Mouse (Mus musculus) C2C12 (cell line): ENCODE measurements at regions not wholly inside any gene's neighbourhood (a gene's known extent, or its start where the extent isn't known, plus 50 kb on each side); places are given as distances from the start of the nearest gene placed in this dataset.

Source experiments
- H3K27me3 ChIP-seq: one replicate; pipeline ENCODE4 v1.6.1; 2011; ENCODE audit not compliant: control insufficient read depth, insufficient read depth, insufficient read length
- H3K36me3 ChIP-seq: one replicate; pipeline ENCODE4 v1.6.1; 2011; ENCODE audit not compliant: control insufficient read depth, insufficient read depth
- H3K4me3 ChIP-seq: one replicate; pipeline ENCODE4 v1.5.1; 2011; ENCODE audit warnings: mild to moderate bottlenecking, control low read depth; ENCODE audit not compliant: poor library complexity, insufficient read depth, severe bottlenecking
- H3K79me2 ChIP-seq: one replicate; pipeline ENCODE4 v1.6.1; 2011; ENCODE audit not compliant: control insufficient read depth, insufficient read depth
- H3K79me3 ChIP-seq: one replicate; pipeline ENCODE4 v1.6.1; 2011; ENCODE audit warnings: low read depth, control low read depth
- H3ac ChIP-seq: one replicate; pipeline ENCODE3; 2011; ENCODE audit warnings: low read depth; ENCODE audit not compliant: control insufficient read depth, insufficient read length
- CEBPB ChIP-seq: IDR thresholded peaks from one replicate; pipeline ENCODE4 v1.6.1; 2011; ENCODE audit warnings: low read depth, mild to moderate bottlenecking, control low read depth, moderate library complexity
- CTCF ChIP-seq: IDR thresholded peaks from one replicate; pipeline ENCODE4 v1.5.1; 2011; ENCODE audit not compliant: control insufficient read depth, insufficient read depth, insufficient read length
- FOSL1 ChIP-seq: IDR thresholded peaks from one replicate; pipeline ENCODE4 v1.8.0; 2011; ENCODE audit warnings: mild to moderate bottlenecking, low read length; ENCODE audit not compliant: poor library complexity, insufficient read depth, severe bottlenecking
- MAX ChIP-seq: IDR thresholded peaks from one replicate; pipeline ENCODE4 v1.6.1; 2011; ENCODE audit warnings: mild to moderate bottlenecking, control low read depth
- MYOD1 ChIP-seq: IDR thresholded peaks from one replicate; pipeline ENCODE4 v1.6.1; 2011; ENCODE audit warnings: low read depth; ENCODE audit not compliant: control insufficient read depth, insufficient read length
- MYOG ChIP-seq: IDR thresholded peaks from one replicate; pipeline ENCODE4 v1.6.1; 2011; ENCODE audit not compliant: control insufficient read depth, insufficient read length; ENCODE audit errors: extremely low read depth
- USF1 ChIP-seq: IDR thresholded peaks from one replicate; pipeline ENCODE4 v1.6.1; 2011; ENCODE audit warnings: low read depth, mild to moderate bottlenecking, control low read depth, moderate library complexity

DNA sequence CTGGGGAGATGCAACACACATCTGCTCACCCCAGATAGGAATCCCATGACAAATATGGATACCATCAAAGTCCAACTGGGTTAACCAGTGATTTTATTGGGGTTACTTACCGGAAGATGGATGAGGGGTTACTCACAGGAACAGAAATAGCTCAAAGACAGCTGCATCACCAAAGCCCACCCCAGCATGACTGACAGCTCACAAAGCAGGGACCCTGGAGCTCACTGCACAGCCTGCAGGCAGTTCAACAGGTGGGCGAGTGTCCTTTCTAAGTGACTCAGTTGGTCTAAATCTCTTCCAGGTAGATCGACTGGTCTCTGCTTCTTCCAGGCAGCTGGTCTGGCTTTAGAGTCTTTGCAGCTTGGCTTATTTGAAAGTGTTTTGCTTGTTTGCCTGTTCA lies 114.2 kb downstream of the Bdh1 start:
- no peak for TF ChIP-seq MYOD1
- TF ChIP-seq USF1 = no peak
- TF ChIP-seq CEBPB = no peak
- TF ChIP-seq FOSL1 = no peak
- TF ChIP-seq MAX = no peak
- TF ChIP-seq MYOG = no peak
- no peak for TF ChIP-seq CTCF
- Histone ChIP-seq H3K79me2 (no peaks in the 10 kb centered on the region), H3K36me3 (no peaks in the 10 kb centered on the region)

DNA sequence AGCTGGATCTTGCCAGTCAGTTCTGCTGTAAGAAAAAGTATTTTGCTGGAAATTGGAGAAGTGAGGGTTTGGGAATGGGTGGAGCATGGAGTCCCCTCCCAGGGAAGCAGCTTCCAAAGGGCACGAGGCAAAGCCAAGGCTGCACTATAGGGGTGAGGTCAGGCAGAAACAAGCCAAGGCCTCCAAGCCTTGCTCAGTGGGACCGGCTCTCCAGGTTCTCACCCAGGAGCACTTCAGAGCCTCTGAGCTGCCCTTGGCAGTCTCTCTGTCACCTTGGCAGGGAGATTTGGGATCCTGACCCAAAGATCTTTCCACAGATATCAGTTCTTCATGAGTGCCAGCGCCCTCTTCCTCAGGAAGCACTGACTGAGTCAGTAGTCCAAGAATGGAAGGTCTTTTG lies 116.5 kb downstream of the Bdh1 start:
- TF ChIP-seq USF1 (no peak), MAX (no peak), CTCF (no peak), CEBPB (no peak), MYOG (no peak), MYOD1 (no peak), FOSL1 (no peak)
- no peaks in the 10 kb centered on the region for H3K36me3 ChIP-seq
- H3ac ChIP-seq = no peak overlapping the region
- no peaks in the 10 kb centered on the region for H3K79me3 ChIP-seq
- no peaks in the 10 kb centered on the region for H3K27me3 ChIP-seq
- no peak overlapping the region for H3K4me3 ChIP-seq
- no peaks in the 10 kb centered on the region for H3K79me2 ChIP-seq

More for the DNA sequence above, 114.2 kb downstream of the Bdh1 start:
- Histone ChIP-seq H3K79me3 (no peaks in the 10 kb centered on the region), H3ac (no peak overlapping the region), H3K4me3 (no peak overlapping the region), H3K27me3 (no peaks in the 10 kb centered on the region)

DNA sequence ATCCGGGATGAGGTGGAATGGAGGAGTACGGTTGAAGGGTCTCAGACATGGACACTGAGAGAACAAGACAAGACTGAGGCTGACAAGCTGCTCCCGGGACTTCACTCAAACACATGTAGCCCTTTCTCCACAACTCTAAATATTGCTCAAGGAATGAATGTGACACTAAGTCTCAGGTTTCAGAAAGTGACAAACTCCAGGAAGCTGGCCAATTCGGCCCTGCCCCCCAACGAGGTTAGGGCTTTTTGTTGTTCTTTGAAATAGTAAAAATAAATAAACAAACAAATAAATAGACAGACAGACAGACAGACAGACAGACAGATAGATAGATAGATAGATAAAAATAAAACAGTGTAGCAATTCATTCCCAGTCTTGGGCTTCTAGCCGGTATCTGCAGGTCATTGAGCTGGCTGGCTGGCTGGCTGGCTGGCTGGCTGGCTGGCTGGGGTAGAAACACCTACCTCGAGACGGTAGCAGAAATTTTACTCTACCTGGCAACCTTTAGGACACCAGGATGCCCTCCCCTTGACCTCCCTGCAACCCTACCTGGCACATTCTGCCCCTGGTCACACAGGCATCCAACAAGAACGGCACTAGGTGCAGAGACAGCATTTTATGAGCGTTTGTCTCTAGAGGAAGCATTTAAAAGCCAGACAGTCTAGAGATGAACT lies 119.6 kb upstream of the Dlg1 start:
- no peak overlapping the region for H3K4me3 ChIP-seq
- no peaks in the 10 kb centered on the region for H3K36me3 ChIP-seq
- no peaks in the 10 kb centered on the region for H3K27me3 ChIP-seq
- no peaks in the 10 kb centered on the region for H3K79me2 ChIP-seq
- no peak overlapping the region for H3ac ChIP-seq
- TF ChIP-seq CEBPB (no peak), MAX (no peak), MYOD1 (no peak), FOSL1 (no peak), CTCF (no peak), USF1 (no peak), MYOG (no peak)
- H3K79me3 ChIP-seq = no peaks in the 10 kb centered on the region

DNA sequence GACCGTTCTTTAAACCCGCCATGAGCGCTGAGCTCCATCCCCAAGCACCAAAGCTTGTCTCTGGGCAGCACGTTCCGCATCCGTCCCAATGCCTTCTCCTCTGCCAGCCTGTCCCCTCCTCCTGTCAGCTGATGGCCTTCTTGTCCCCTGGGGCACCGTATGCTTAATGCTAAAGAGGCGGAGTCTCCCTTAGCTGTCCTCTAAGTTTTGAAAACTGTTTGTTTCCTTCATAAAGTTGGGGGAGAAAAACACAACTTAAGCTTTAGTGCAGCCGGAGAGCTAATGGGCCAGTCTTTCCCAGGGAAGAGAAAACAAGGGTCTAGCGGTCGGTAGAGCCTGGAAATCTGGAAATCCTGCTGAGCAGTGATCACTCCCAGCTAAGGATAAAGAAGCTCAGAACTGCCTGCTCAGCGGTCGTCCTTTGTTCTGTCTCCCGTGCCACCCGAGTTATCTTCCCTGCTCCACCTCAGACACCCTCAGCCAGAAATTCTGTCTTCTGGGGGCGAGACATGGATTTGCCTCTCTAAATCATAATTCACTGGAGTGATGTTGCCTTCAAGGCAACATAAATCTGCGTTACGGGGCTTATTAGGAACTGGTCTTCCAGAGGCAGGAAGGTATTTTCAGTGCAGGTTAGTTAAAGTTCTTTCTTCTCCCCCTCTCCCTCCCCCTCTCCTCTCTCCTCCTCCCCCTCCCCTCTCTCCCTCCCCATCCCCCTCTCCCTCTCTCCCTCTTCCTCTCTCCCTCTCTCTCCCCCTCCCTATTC lies 117.0 kb upstream of the Dlg1 start:
- Histone ChIP-seq H3K36me3 (no peaks in the 10 kb centered on the region), H3K4me3 (no peak overlapping the region), H3ac (no peak overlapping the region), H3K27me3 (no peaks in the 10 kb centered on the region), H3K79me3 (no peaks in the 10 kb centered on the region), H3K79me2 (no peaks in the 10 kb centered on the region)
- no peak for TF ChIP-seq FOSL1
- TF ChIP-seq CTCF = no peak
- no peak for TF ChIP-seq MAX
- TF ChIP-seq CEBPB = no peak
- no peak for TF ChIP-seq USF1
- TF ChIP-seq MYOG = no peak
- no peak for TF ChIP-seq MYOD1

DNA sequence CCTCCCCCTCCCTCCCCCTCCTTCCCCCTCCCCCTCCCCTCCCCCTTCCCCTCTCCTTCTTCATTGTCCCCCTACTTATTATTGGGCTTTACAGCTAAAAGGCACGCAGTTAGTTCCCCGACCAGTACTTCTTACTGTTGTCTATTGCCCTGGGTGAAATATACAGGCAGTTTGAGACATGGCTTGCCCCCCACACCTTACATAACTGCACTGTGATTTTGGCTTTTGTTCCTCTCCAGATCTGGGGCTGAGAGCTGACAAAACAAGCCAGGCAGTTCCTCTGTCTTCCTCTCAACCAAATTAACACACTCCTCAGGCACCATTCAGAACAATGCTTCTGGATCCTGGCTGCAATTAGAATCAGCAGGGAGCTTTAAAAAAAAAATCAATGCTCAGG lies 116.4 kb upstream of the Dlg1 start:
- Histone ChIP-seq H3K4me3 (no peak overlapping the region), H3ac (no peak overlapping the region), H3K27me3 (no peaks in the 10 kb centered on the region), H3K36me3 (no peaks in the 10 kb centered on the region), H3K79me2 (no peaks in the 10 kb centered on the region), H3K79me3 (no peaks in the 10 kb centered on the region)
- TF ChIP-seq USF1 (no peak), CEBPB (no peak), CTCF (no peak), MYOD1 (no peak), MAX (no peak), FOSL1 (no peak), MYOG (no peak)
